Mouse (Mus musculus) limb, embryonic 11.5 days (tissue): ENCODE results near the gene Ipo11. TPM values are rescaled to one million over a fixed set of nuclear protein-coding genes. Genes with fewer than 3 reads are reported as not detected.

Source experiments
- ATAC-seq: fragments of 200-750 bp; cut with Nextera tagmentation; 2 replicates; pipeline ENCODE4 v1.8.0; 2017; ENCODE audit warnings: low read depth; ENCODE audit not compliant: insufficient number of reproducible peaks, low FRiP score, low TSS enrichment
- DNase-seq: peaks from one replicate; pipeline ENCODE4 v3.0.0-alpha.2; 2015; ENCODE audit warnings: low spot score
- H3K27ac ChIP-seq: fragments of 300-500 bp; sonication (generic); replicated peaks from 2 replicates; pipeline ENCODE4 v1.5.1; 2014; ENCODE audit warnings: low read depth, mild to moderate bottlenecking, low read length
- H3K27me3 ChIP-seq: fragments of 300-500 bp; sonication (generic); 2 replicates; pipeline ENCODE4 v1.6.1; 2014; ENCODE audit warnings: mild to moderate bottlenecking, low read length, mixed read lengths; ENCODE audit not compliant: control insufficient read depth, insufficient read depth
- H3K36me3 ChIP-seq: fragments of 300-500 bp; sonication (generic); 2 replicates; pipeline ENCODE4 v1.6.1; 2014; ENCODE audit warnings: mild to moderate bottlenecking, low read length, moderate library complexity, mixed read lengths; ENCODE audit not compliant: control insufficient read depth, insufficient read depth
- H3K4me1 ChIP-seq: fragments of 300-500 bp; sonication (generic); 2 replicates; pipeline ENCODE4 v1.6.1; 2014; ENCODE audit warnings: low read length, mixed read lengths; ENCODE audit not compliant: control insufficient read depth, insufficient read depth
- H3K4me2 ChIP-seq: fragments of 300-500 bp; sonication (generic); 2 replicates; pipeline ENCODE4 v1.6.1; 2014; ENCODE audit warnings: low read depth, mild to moderate bottlenecking, moderate library complexity; ENCODE audit not compliant: severe bottlenecking
- H3K4me3 ChIP-seq: fragments of 300-500 bp; sonication (generic); 2 replicates; pipeline ENCODE4 v1.5.1; 2014; ENCODE audit warnings: low read depth, low read length
- H3K9ac ChIP-seq: fragments of 300-500 bp; sonication (generic); 2 replicates; pipeline ENCODE4 v1.6.1; 2014; ENCODE audit warnings: mild to moderate bottlenecking, low read length
- H3K9me3 ChIP-seq: fragments of 300-500 bp; sonication (generic); 2 replicates; pipeline ENCODE4 v1.6.1; 2016; ENCODE audit warnings: low read length; ENCODE audit not compliant: control insufficient read depth
- WGBS: fragments of 180-500 bp; shearing (Covaris S2); extraction: QIAGEN DNeasy Blood & Tissue Kit; methylation state at CpG from one replicate; pipeline ENCODE4 v1.1.7; 2014; 5-methylcytosine and 5-hydroxymethylcytosine counted together
- polyA plus RNA-seq: library from polyadenylated mRNA; unstranded; fragments of >200 nt; fragmentation: Nextera tagmentation; extraction: Ambion mirVana; gene quantifications from 2 replicates; pipeline ENCODE4 v1.2.1, GENCODE M21; 2014

Gene Ipo11
- polyA plus RNA-seq, 1 experiment from 2014 or later: 69.2 TPM

DNA sequence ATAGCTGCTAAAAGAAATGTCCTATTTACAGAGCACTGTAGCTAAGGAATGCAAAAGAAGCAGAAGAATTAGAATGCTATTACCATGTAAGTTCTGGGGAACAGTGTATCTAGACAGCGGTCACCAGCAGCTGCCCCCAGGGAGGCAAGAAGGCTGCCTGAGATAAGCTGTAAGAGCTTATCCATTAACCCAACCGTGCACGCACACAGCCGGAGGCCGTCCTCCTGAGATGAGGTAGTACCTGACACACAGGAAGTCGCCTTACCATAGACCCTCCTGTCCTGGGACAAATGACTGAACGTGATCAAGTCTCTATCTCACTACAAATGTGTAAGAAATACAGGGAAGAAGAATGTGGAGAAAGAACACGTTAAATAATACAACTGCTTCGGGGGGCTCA, 43.6 kb downstream of the Ipo11 start:
- DNase-seq (no peak), ATAC-seq (0 out of 2 replicates have a peak, but pooled peaks have one; percentile 57)
- Histone ChIP-seq H3K27ac (no peak overlapping the region), H3K9me3 (no peaks in the 10 kb centered on the region), H3K9ac (no peak overlapping the region), H3K4me2 (no peak overlapping the region), H3K36me3 (peaks cover 2% of the 10 kb centered on the region; the same call in 1 of the 2 replicates), H3K4me3 (no peak overlapping the region), H3K4me1 (no peaks in the 10 kb centered on the region), H3K27me3 (no peaks in the 10 kb centered on the region)
- 95% methylated on average over 9 of the region's 9 CpGs for WGBS

DNA sequence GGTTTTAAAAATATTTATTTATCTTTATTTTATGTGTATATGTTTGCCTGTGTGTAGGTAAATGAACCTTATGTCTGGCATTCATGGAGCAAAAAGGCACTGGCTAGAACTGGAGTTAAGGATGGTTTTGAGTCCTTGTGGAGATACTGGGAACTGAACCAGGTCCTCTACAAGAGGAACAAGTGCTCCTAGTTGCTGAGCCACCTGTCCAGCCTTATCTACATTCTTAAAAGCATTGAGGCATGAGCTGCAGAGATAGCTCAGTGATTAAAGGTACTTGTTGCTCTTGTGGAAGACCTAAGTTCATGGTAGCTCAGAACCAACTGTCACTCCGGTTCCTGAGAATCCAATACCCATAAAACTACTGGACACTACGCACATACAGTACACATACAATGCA, 49.4 kb downstream of the Ipo11 start:
- H3K4me1 ChIP-seq: no peaks in the 10 kb centered on the region
- H3K27ac ChIP-seq: no peak overlapping the region
- no peaks in the 10 kb centered on the region for H3K27me3 ChIP-seq
- H3K9ac ChIP-seq: no peak overlapping the region
- no peak overlapping the region for H3K4me3 ChIP-seq
- H3K4me2 ChIP-seq: no peak overlapping the region
- WGBS: 91% methylated on average over 2 of the region's 2 CpGs
- H3K9me3 ChIP-seq: no peaks in the 10 kb centered on the region
- ATAC-seq (no peak), DNase-seq (no peak)
- no peaks in the 10 kb centered on the region; the same call in 1 of the 2 replicates for H3K36me3 ChIP-seq

DNA sequence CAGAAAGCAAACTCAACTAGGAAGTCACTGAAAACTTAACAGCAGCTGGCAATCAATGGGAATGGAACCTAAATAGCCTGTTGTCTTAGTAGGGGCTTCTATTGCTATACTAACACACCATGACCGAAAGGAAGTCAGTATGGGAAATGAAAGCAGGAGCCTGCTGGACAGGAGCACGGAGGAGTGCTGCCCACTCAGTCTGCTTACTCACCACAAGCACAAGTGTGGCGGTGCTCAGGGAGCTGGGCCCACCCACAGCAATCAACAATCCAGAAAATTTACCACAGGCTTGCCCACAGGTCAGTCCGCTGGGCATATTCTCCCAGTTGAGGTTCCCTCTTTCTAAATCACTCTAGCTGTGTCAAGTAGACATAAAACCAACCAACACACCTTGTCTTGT, 52.5 kb downstream of the Ipo11 start:
- Histone ChIP-seq H3K9ac (no peak overlapping the region), H3K4me3 (no peak overlapping the region), H3K9me3 (no peaks in the 10 kb centered on the region), H3K36me3 (no peaks in the 10 kb centered on the region; the same call in 1 of the 2 replicates), H3K27ac (no peak overlapping the region), H3K4me1 (no peaks in the 10 kb centered on the region), H3K4me2 (no peak overlapping the region), H3K27me3 (no peaks in the 10 kb centered on the region)
- no peak for DNase-seq
- 94% methylated on average over 4 of the region's 4 CpGs for WGBS
- no peak for ATAC-seq

DNA sequence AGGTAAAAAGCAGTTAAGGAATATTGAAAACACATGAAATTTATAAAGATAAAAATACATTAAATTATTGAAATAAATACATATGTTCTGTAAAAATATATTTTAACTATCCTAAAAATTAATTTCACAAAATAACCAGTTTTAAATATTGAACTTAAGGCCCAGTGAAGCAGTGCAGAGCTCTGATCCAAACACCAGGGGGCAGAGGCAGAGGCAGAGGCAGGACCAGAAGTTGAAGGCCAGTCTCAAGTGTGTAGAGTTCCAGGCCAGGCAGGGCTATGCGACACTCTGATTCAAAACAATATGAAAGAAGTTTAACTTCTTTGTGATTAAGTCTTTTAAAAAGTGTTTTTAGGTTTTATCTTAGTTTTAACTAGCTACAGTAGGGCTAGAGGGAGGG, 60.5 kb downstream of the Ipo11 start:
- no peaks in the 10 kb centered on the region for H3K9me3 ChIP-seq
- no peaks in the 10 kb centered on the region for H3K4me1 ChIP-seq
- H3K9ac ChIP-seq: no peak overlapping the region
- ATAC-seq: no peak
- 97% methylated on average over 1 of the region's 1 CpGs for WGBS
- no peak overlapping the region for H3K27ac ChIP-seq
- no peaks in the 10 kb centered on the region for H3K27me3 ChIP-seq
- no peak overlapping the region for H3K4me2 ChIP-seq
- DNase-seq: no peak
- no peak overlapping the region for H3K4me3 ChIP-seq
- 0 out of 2 replicates have a peak, but pooled peaks cover 2% of the 10 kb centered on the region for H3K36me3 ChIP-seq

DNA sequence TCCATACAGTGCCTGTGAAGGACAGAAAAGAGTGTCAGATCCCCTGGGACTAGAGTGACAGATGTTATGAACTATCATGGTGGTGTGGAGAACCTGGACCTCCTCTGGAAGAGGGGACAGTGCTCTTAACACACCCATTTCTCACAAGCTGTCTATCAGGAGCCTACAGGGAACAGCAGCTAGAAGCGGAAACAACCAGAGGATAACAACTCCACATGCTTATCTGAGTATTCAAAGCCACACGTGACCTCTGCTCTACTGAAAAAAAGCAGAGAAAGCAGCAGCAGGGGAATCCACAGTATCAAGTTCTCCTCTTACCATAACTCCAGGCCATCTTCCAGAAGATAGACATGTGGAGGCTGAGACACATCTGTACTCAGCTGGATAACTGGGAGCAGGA, 71.2 kb downstream of the Ipo11 start:
- ATAC-seq (no peak), DNase-seq (no peak)
- no peak overlapping the region for H3K4me3 ChIP-seq
- 93% methylated on average over 2 of the region's 2 CpGs for WGBS
- H3K36me3 ChIP-seq: peaks cover 4% of the 10 kb centered on the region
- H3K4me2 ChIP-seq: no peak overlapping the region
- H3K9ac ChIP-seq: no peak overlapping the region
- no peaks in the 10 kb centered on the region for H3K9me3 ChIP-seq
- no peak overlapping the region for H3K27ac ChIP-seq
- H3K4me1 ChIP-seq: no peaks in the 10 kb centered on the region
- no peaks in the 10 kb centered on the region for H3K27me3 ChIP-seq

DNA sequence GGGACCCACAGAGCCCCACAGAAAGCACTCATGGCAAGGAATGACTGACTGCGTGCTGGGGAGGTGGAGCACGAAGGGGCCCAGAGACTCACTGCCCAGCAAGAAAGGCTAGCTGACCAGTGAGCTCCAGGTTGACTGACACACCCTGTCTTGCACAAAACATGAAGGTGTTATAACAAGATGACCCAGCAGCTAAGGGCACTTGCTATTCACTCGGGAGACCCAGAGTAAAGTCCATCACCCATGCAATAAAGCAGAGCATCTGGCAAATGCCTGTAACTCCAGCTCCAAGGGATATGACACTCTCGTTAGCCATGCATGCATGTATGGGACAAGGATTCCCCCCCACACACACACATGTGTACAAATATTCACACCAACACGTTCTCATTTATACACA, 78.0 kb downstream of the Ipo11 start:
- Histone ChIP-seq H3K4me1 (no peaks in the 10 kb centered on the region), H3K9ac (no peak overlapping the region), H3K4me2 (no peak overlapping the region), H3K36me3 (no peaks in the 10 kb centered on the region; the same call in 1 of the 2 replicates), H3K9me3 (no peaks in the 10 kb centered on the region), H3K27me3 (no peaks in the 10 kb centered on the region), H3K4me3 (no peak overlapping the region), H3K27ac (no peak overlapping the region)
- DNase-seq: no peak
- 91% methylated on average over 5 of the region's 5 CpGs for WGBS
- no peak for ATAC-seq

DNA sequence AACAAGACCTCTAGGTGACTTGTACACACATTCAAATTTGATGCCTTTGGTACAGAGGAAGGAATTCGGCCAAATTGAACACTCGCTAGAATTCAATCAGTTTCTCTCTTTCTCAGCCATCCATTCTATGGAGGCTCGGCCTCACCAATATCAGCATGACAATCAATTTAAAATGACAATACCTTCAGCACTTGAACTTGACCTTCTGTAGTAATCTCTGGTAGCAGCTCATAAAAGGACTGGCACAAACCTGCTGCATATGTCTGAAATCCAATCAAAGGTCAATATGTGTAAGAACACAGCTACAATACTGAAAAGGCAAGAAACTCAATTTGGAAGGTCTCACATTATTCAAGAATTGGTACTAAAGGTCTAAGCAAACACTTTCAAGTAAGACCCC, 80.2 kb downstream of the Ipo11 start:
- no peak for DNase-seq
- Histone ChIP-seq H3K9me3 (no peaks in the 10 kb centered on the region), H3K27ac (no peak overlapping the region), H3K4me3 (no peak overlapping the region), H3K9ac (no peak overlapping the region), H3K27me3 (no peaks in the 10 kb centered on the region), H3K4me2 (no peak overlapping the region), H3K36me3 (no peaks in the 10 kb centered on the region; the same call in 1 of the 2 replicates), H3K4me1 (no peaks in the 10 kb centered on the region)
- WGBS: 96% methylated on average over 3 of the region's 3 CpGs
- no peak for ATAC-seq

DNA sequence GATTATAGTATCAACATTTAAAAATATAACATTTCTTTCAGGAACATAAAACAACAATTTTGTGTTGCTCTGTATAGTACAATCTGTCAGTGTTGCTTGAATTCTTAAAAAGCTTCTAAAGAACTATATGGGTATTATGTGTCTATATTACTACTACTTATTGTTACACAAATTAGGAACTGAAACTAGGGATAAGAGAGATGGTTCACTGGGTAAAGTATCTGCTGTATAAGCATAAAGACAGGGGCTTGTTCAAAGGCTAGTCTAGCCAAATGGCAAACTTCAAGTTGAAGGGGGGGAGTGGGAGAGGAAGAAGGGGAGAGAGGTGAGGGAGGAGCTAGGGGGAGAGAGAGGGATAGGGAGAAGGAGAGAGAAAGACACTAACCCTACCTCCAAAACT, 89.2 kb downstream of the Ipo11 start:
- no peak for DNase-seq
- no peaks in the 10 kb centered on the region for H3K27me3 ChIP-seq

DNA sequence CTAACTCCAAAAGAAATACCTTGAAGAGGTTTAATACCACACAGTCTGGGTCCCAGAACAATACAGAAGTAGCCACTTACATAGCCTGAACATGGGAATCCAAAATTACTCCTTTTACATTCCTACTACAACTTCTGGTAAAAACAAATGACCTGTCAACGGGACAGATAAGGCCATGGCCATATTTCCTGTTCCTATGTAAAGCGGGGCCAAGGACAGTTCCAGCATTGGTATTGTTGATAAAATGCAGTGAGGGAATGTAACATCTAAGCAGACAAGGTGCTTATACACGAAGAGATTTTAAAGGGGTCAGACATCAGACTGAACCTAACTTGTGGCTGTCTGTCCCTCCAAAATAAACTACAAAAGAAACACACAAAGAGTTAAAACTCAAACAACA, 91.8 kb downstream of the Ipo11 start:
- no peak overlapping the region for H3K9ac ChIP-seq
- H3K9me3 ChIP-seq: no peaks in the 10 kb centered on the region
- no peaks in the 10 kb centered on the region for H3K36me3 ChIP-seq
- ATAC-seq (no peak), DNase-seq (no peak)
- no peak overlapping the region for H3K4me3 ChIP-seq
- no peak overlapping the region for H3K27ac ChIP-seq
- H3K4me2 ChIP-seq: no peak overlapping the region
- no peaks in the 10 kb centered on the region for H3K4me1 ChIP-seq
- WGBS: 82% methylated on average over 3 of the region's 3 CpGs
- no peaks in the 10 kb centered on the region for H3K27me3 ChIP-seq

More for the DNA sequence above, 89.2 kb downstream of the Ipo11 start:
- H3K9me3 ChIP-seq: no peaks in the 10 kb centered on the region
- no peaks in the 10 kb centered on the region for H3K4me1 ChIP-seq
- no peaks in the 10 kb centered on the region for H3K36me3 ChIP-seq
- ATAC-seq: no peak
- H3K27ac ChIP-seq: no peak overlapping the region
- H3K9ac ChIP-seq: no peak overlapping the region
- no peak overlapping the region for H3K4me2 ChIP-seq
- no peak overlapping the region for H3K4me3 ChIP-seq
